Mouse (Mus musculus): ENCODE measurements at regions not wholly inside any gene's neighbourhood (a gene's known extent, or its start where the extent isn't known, plus 50 kb on each side); places are given as distances from the start of the nearest gene placed in this dataset.

- TF ChIP-seq EP300 (IDR thresholded peaks at IDR 0.05; ENCODE audit: low read depth) (no peak), CTCF (IDR thresholded peaks at IDR 0.05; ENCODE audit: low read depth) (no peak)
- Histone ChIP-seq H3K27ac (ENCODE audit: low read depth) (no peak overlapping the region), H3K36me3 (replicated peaks; ENCODE audit: control insufficient read depth, insufficient read depth, low read length) (no peaks in the 10 kb centered on the region), H3K9me3 (replicated peaks; ENCODE audit: control insufficient read depth, low read length) (no peaks in the 10 kb centered on the region), H3K27me3 (ENCODE audit: control insufficient read depth, insufficient read depth, low read length) (no peaks in the 10 kb centered on the region), H3K4me1 (ENCODE audit: control insufficient read depth, insufficient read depth) (no peaks in the 10 kb centered on the region), H3K4me3 (ENCODE audit: low read depth, low read length) (no peak overlapping the region), H3K4me2 (ENCODE audit: low read depth, low read length) (no peak overlapping the region), H3K9ac (replicated peaks; ENCODE audit: low read depth, low read length) (no peak overlapping the region)
- DNase-seq (ENCODE audit: low spot score) (no peak), ATAC-seq (ENCODE audit: insufficient read depth, low read depth) (no peak)
- 68% methylated on average over 5 of the region's 5 CpGs for WGBS
These were observed 79.5 kb downstream of the Car2 start for GRCm38 (mm10) chr3:14965438-14966044.

GRCm38 (mm10) chr3:14967235-14967634 lies 81.2 kb downstream of the Car2 start:
- DNase-seq (ENCODE audit: low spot score) (no peak), ATAC-seq (ENCODE audit: insufficient read depth, low read depth) (no peak)
- Histone ChIP-seq H3K27me3 (ENCODE audit: control insufficient read depth, insufficient read depth, low read length) (no peaks in the 10 kb centered on the region), H3K4me3 (ENCODE audit: low read depth, low read length) (no peak overlapping the region), H3K36me3 (replicated peaks; ENCODE audit: control insufficient read depth, insufficient read depth, low read length) (no peaks in the 10 kb centered on the region), H3K4me2 (ENCODE audit: low read depth, low read length) (no peak overlapping the region), H3K9ac (replicated peaks; ENCODE audit: low read depth, low read length) (no peak overlapping the region), H3K4me1 (ENCODE audit: control insufficient read depth, insufficient read depth) (no peaks in the 10 kb centered on the region), H3K9me3 (replicated peaks; ENCODE audit: control insufficient read depth, low read length) (no peaks in the 10 kb centered on the region), H3K27ac (ENCODE audit: low read depth) (no peak overlapping the region)
- WGBS: 74% methylated on average over 5 of the region's 5 CpGs
- TF ChIP-seq EP300 (IDR thresholded peaks at IDR 0.05; ENCODE audit: low read depth): no peak
- TF ChIP-seq CTCF (IDR thresholded peaks at IDR 0.05; ENCODE audit: low read depth): no peak

- TF ChIP-seq CTCF (IDR thresholded peaks at IDR 0.05; ENCODE audit: low read depth) (no peak), EP300 (IDR thresholded peaks at IDR 0.05; ENCODE audit: low read depth) (no peak)
- ATAC-seq (ENCODE audit: insufficient read depth, low read depth): no peak
- Histone ChIP-seq H3K4me1 (ENCODE audit: control insufficient read depth, insufficient read depth) (no peaks in the 10 kb centered on the region), H3K36me3 (replicated peaks; ENCODE audit: control insufficient read depth, insufficient read depth, low read length) (no peaks in the 10 kb centered on the region), H3K4me3 (ENCODE audit: low read depth, low read length) (no peak overlapping the region), H3K9me3 (replicated peaks; ENCODE audit: control insufficient read depth, low read length) (no peaks in the 10 kb centered on the region), H3K27me3 (ENCODE audit: control insufficient read depth, insufficient read depth, low read length) (no peaks in the 10 kb centered on the region), H3K4me2 (ENCODE audit: low read depth, low read length) (no peak overlapping the region), H3K9ac (replicated peaks; ENCODE audit: low read depth, low read length) (no peak overlapping the region), H3K27ac (ENCODE audit: low read depth) (no peak overlapping the region)
- DNase-seq (ENCODE audit: low spot score): no peak
- 64% methylated on average over 1 of the region's 1 CpGs for WGBS
These were observed 82.3 kb downstream of the Car2 start for GRCm38 (mm10) chr3:14968345-14968744.

- WGBS: 61% methylated on average over 6 of the region's 6 CpGs
- Histone ChIP-seq H3K9ac (replicated peaks; ENCODE audit: low read depth, low read length) (no peak overlapping the region), H3K4me1 (ENCODE audit: control insufficient read depth, insufficient read depth) (no peaks in the 10 kb centered on the region), H3K36me3 (replicated peaks; ENCODE audit: control insufficient read depth, insufficient read depth, low read length) (no peaks in the 10 kb centered on the region), H3K4me3 (ENCODE audit: low read depth, low read length) (no peak overlapping the region), H3K4me2 (ENCODE audit: low read depth, low read length) (no peak overlapping the region), H3K27ac (ENCODE audit: low read depth) (no peak overlapping the region), H3K9me3 (replicated peaks; ENCODE audit: control insufficient read depth, low read length) (no peaks in the 10 kb centered on the region), H3K27me3 (ENCODE audit: control insufficient read depth, insufficient read depth, low read length) (no peaks in the 10 kb centered on the region)
- ATAC-seq (ENCODE audit: insufficient read depth, low read depth) (no peak), DNase-seq (ENCODE audit: low spot score) (no peak)
- no peak for TF ChIP-seq EP300 (IDR thresholded peaks at IDR 0.05; ENCODE audit: low read depth)
- no peak for TF ChIP-seq CTCF (IDR thresholded peaks at IDR 0.05; ENCODE audit: low read depth)
These were observed 83.6 kb downstream of the Car2 start for GRCm38 (mm10) chr3:14969698-14970097.

- 68% methylated on average over 2 of the region's 2 CpGs for WGBS
These were observed 85.6 kb downstream of the Car2 start for GRCm38 (mm10) chr3:14971647-14972046.

GRCm38 (mm10) chr3:14974758-14975157 lies 88.7 kb downstream of the Car2 start:
- Histone ChIP-seq H3K4me2 (ENCODE audit: low read depth, low read length) (no peak overlapping the region), H3K4me3 (ENCODE audit: low read depth, low read length) (no peak overlapping the region), H3K9ac (replicated peaks; ENCODE audit: low read depth, low read length) (no peak overlapping the region), H3K27me3 (ENCODE audit: control insufficient read depth, insufficient read depth, low read length) (no peaks in the 10 kb centered on the region), H3K36me3 (replicated peaks; ENCODE audit: control insufficient read depth, insufficient read depth, low read length) (no peaks in the 10 kb centered on the region), H3K9me3 (replicated peaks; ENCODE audit: control insufficient read depth, low read length) (no peaks in the 10 kb centered on the region), H3K4me1 (ENCODE audit: control insufficient read depth, insufficient read depth) (0 out of 2 replicates have a peak, but pooled peaks cover 4% of the 10 kb centered on the region), H3K27ac (ENCODE audit: low read depth) (no peak overlapping the region)
- DNase-seq (ENCODE audit: low spot score) (no peak), ATAC-seq (ENCODE audit: insufficient read depth, low read depth) (no peak)
- 81% methylated on average over 2 of the region's 2 CpGs for WGBS
- no peak for TF ChIP-seq CTCF (IDR thresholded peaks at IDR 0.05; ENCODE audit: low read depth)
- no peak for TF ChIP-seq EP300 (IDR thresholded peaks at IDR 0.05; ENCODE audit: low read depth)

More at GRCm38 (mm10) chr3:14971647-14972046, 85.6 kb downstream of the Car2 start:
- DNase-seq (ENCODE audit: low spot score) (no peak), ATAC-seq (ENCODE audit: insufficient read depth, low read depth) (no peak)
- Histone ChIP-seq H3K9ac (replicated peaks; ENCODE audit: low read depth, low read length) (no peak overlapping the region), H3K9me3 (replicated peaks; ENCODE audit: control insufficient read depth, low read length) (no peaks in the 10 kb centered on the region), H3K4me3 (ENCODE audit: low read depth, low read length) (no peak overlapping the region), H3K27me3 (ENCODE audit: control insufficient read depth, insufficient read depth, low read length) (no peaks in the 10 kb centered on the region), H3K36me3 (replicated peaks; ENCODE audit: control insufficient read depth, insufficient read depth, low read length) (no peaks in the 10 kb centered on the region), H3K27ac (ENCODE audit: low read depth) (no peak overlapping the region), H3K4me2 (ENCODE audit: low read depth, low read length) (no peak overlapping the region), H3K4me1 (ENCODE audit: control insufficient read depth, insufficient read depth) (no peaks in the 10 kb centered on the region)
- TF ChIP-seq EP300 (IDR thresholded peaks at IDR 0.05; ENCODE audit: low read depth): no peak
- TF ChIP-seq CTCF (IDR thresholded peaks at IDR 0.05; ENCODE audit: low read depth): no peak

All from heart, postnatal 0 days (tissue).